Comparison of ENCODE assay signal across 8 mouse cellular contexts in genomic region chr13:44819400-44819799, GRCm38 (mm10).
DNase-seq lines count a peak whose midpoint lies in the region; ATAC-seq lines count a peak whose summit lies in the region.

No protein-coding gene starts in this region.

- peak overlapping the region; percentile 54 for H3K27ac ChIP-seq in heart, embryonic 13.5 days (replicated peaks)
- H3K27ac ChIP-seq in lung, embryonic 16.5 days (ENCODE audit: low read length), result no peak overlapping the region

- no peaks in the 10 kb centered on the region for H3K27me3 ChIP-seq in heart, embryonic 13.5 days (replicated peaks)
- H3K27me3 ChIP-seq in lung, embryonic 16.5 days (ENCODE audit: control insufficient read depth, insufficient read depth, low read depth, low read length), result no peaks in the 10 kb centered on the region

- H3K4me1 ChIP-seq in heart, embryonic 13.5 days, result peaks cover 70% of the 10 kb centered on the region
- H3K4me1 ChIP-seq in lung, embryonic 16.5 days (replicated peaks; ENCODE audit: control insufficient read depth, insufficient read depth, low read length), result peaks cover 18% of the 10 kb centered on the region

- peak; percentile 40 for DNase-seq in embryo, embryonic 11 days
- no peak for DNase-seq in embryo, embryonic 10 days (ENCODE audit: low spot score)
- peak; percentile 15 for DNase-seq in urinary bladder, postnatal 25 days (ENCODE audit: low spot score)
- DNase-seq in urinary bladder, adult 2 months (ENCODE audit: low spot score), result no peak
- DNase-seq in thymus, postnatal 14 days, result peak; percentile 65

- no peak overlapping the region for H3K9ac ChIP-seq in heart, embryonic 13.5 days
- H3K9ac ChIP-seq in lung, embryonic 16.5 days (ENCODE audit: low read length), result no peak overlapping the region

- no peak overlapping the region for H3K4me3 ChIP-seq in heart, embryonic 13.5 days
- no peak overlapping the region for H3K4me3 ChIP-seq in lung, embryonic 16.5 days (ENCODE audit: low read length)

- H3K9me3 ChIP-seq in heart, embryonic 13.5 days, result no peaks in the 10 kb centered on the region
- H3K9me3 ChIP-seq in lung, embryonic 16.5 days (ENCODE audit: control insufficient read depth, low read length), result no peaks in the 10 kb centered on the region

- ATAC-seq in heart, embryonic 13.5 days (ENCODE audit: extremely low read depth, insufficient number of reproducible peaks, low FRiP score, low TSS enrichment), result no peak
- ATAC-seq in lung, embryonic 16.5 days (ENCODE audit: low read depth), result peak; percentile 78
- ATAC-seq in monocyte, adult 5-6 weeks (replicated peaks; ENCODE audit: insufficient number of reproducible peaks, low FRiP score, low TSS enrichment, poor library complexity, severe bottlenecking), result no peak

- 0 out of 2 replicates have a peak, but pooled peaks cover 3% of the 10 kb centered on the region for H3K36me3 ChIP-seq in heart, embryonic 13.5 days
- no peaks in the 10 kb centered on the region for H3K36me3 ChIP-seq in lung, embryonic 16.5 days (ENCODE audit: control insufficient read depth, insufficient read depth, low read length)

- 8% methylated on average over 4 of the region's 4 CpGs for WGBS in heart, embryonic 13.5 days
- WGBS in lung, embryonic 16.5 days, result 4% methylated on average over 4 of the region's 4 CpGs

- H3K4me2 ChIP-seq in heart, embryonic 13.5 days, result peak overlapping the region; percentile 37
- H3K4me2 ChIP-seq in lung, embryonic 16.5 days (ENCODE audit: low read depth, low read length), result no peak overlapping the region

Comparison
In these comparisons a context has a peak if more than half of its experiments do, and no peak if none do; other contexts are left out.
1. DNase-seq: peak in embryo, embryonic 11 days (single experiment), urinary bladder, postnatal 25 days (single experiment) and thymus, postnatal 14 days (single experiment); none in embryo, embryonic 10 days (single experiment) and urinary bladder, adult 2 months (single experiment).